Mouse (Mus musculus) layer of hippocampus, postnatal 10 days (tissue): Measurements from ENCODE around the gene Tead3. TPM values are rescaled to one million over a fixed set of nuclear protein-coding genes. Genes with fewer than 3 reads are reported as not detected.

Experiments used
- total RNA-seq, 2 experiments: library from RNA; stranded (reverse); gene quantifications; 2 replicates each; pipeline ENCODE4 v1.2.3; 2021

The Tead3 gene
- total RNA-seq, 2 experiments from 2014 or later: 5.6 to 6.1 TPM

Other genes starting within 250 kb of the Tead3 start
- 1 to 10 TPM; 2.5 to 3.5 TPM for gene Scube3, start 208.7 kb downstream of the Tead3 start, total RNA-seq
- gene Zfp523, start 173.7 kb downstream of the Tead3 start, total RNA-seq: 10 to 100 TPM; 76.1 to 80.4 TPM
- 1 to 10 TPM; 6.4 to 7.1 TPM for gene Def6, start 143.0 kb downstream of the Tead3 start, total RNA-seq
- gene Ppard, start 118.1 kb downstream of the Tead3 start, total RNA-seq: 10 to 100 TPM; 25.8 to 29.0 TPM
- gene Fance, start 37.3 kb downstream of the Tead3 start, total RNA-seq: 10 to 100 TPM; 26.0 to 36.2 TPM
- 100 to 1,000 TPM; 503 to 535 TPM for gene Rpl10a, start 22.3 kb downstream of the Tead3 start, total RNA-seq
- under 1 TPM in 1 of 2 experiments, not detected in 1; 0.41 TPM for gene Tulp1, start 14.4 kb upstream of the Tead3 start, total RNA-seq
- 10 to 100 TPM; 42.8 to 45.6 TPM for gene Fkbp5, start 166.7 kb upstream of the Tead3 start, total RNA-seq
- not detected for gene Armc12, start 180.0 kb upstream of the Tead3 start, total RNA-seq
- not detected for gene Clpsl2, start 198.6 kb upstream of the Tead3 start, total RNA-seq
- not detected for gene Clps, start 209.9 kb upstream of the Tead3 start, total RNA-seq
- gene Lhfpl5, start 224.8 kb upstream of the Tead3 start, total RNA-seq: 1 to 10 TPM; 6.0 to 6.1 TPM